Mouse (Mus musculus) embryonic facial prominence, embryonic 12.5 days (tissue): ENCODE measurements around the gene Lrrc4b. TPM values are rescaled to one million over a fixed set of nuclear protein-coding genes. Genes with fewer than 3 reads are reported as not detected.
A peak's percentile ranks its signal among the peaks of the same experiment; 100 is the strongest.

ENCODE experiments used
- ATAC-seq: fragments of 200-750 bp; cut with Nextera tagmentation; 2 replicates; pipeline ENCODE4 v1.8.0; 2017; ENCODE audit not compliant: insufficient number of reproducible peaks, insufficient read depth, low FRiP score, low TSS enrichment
- H3K27ac ChIP-seq: fragments of 300-500 bp; sonication (generic); 2 replicates; pipeline ENCODE4 v1.5.1; 2016; ENCODE audit warnings: mild to moderate bottlenecking
- H3K27me3 ChIP-seq: fragments of 300-500 bp; sonication (generic); 2 replicates; pipeline ENCODE4 v1.6.1; 2016; ENCODE audit warnings: mild to moderate bottlenecking, moderate library complexity
- H3K36me3 ChIP-seq: fragments of 300-500 bp; sonication (generic); 2 replicates; pipeline ENCODE4 v1.6.1; 2016; ENCODE audit warnings: mild to moderate bottlenecking
- H3K4me1 ChIP-seq: fragments of 300-500 bp; sonication (generic); 2 replicates; pipeline ENCODE4 v1.6.1; 2016
- H3K4me2 ChIP-seq: fragments of 300-500 bp; sonication (generic); replicated peaks from 2 replicates; pipeline ENCODE4 v1.6.1; 2016; ENCODE audit warnings: mild to moderate bottlenecking, moderate library complexity
- H3K4me3 ChIP-seq: fragments of 300-500 bp; sonication (generic); 2 replicates; pipeline ENCODE4 v1.5.1; 2016; ENCODE audit warnings: mild to moderate bottlenecking
- H3K9ac ChIP-seq: fragments of 300-500 bp; sonication (generic); 2 replicates; pipeline ENCODE4 v1.6.1; 2016; ENCODE audit warnings: mild to moderate bottlenecking, moderate library complexity
- H3K9me3 ChIP-seq: fragments of 300-500 bp; sonication (generic); 2 replicates; pipeline ENCODE4 v1.6.1; 2016; ENCODE audit warnings: mild to moderate bottlenecking, moderate library complexity
- WGBS: fragments of 180-500 bp; shearing (Covaris S2); methylation state at CpG from one replicate; pipeline ENCODE4 v1.1.7; 2016; 5-methylcytosine and 5-hydroxymethylcytosine counted together
- polyA plus RNA-seq: library from polyadenylated mRNA; unstranded; fragments of >200 nt; fragmentation: Nextera tagmentation; extraction: Ambion mirVana; gene quantifications from 2 replicates; pipeline ENCODE4 v1.2.1, GENCODE M21; 2016

The Lrrc4b gene
- polyA plus RNA-seq, 1 experiment from 2014 or later: 2.3 TPM

- Histone ChIP-seq H3K9ac (no peak overlapping the region), H3K27ac (no peak overlapping the region), H3K4me3 (no peak overlapping the region), H3K4me2 (no peak overlapping the region), H3K9me3 (no peaks in the 10 kb centered on the region), H3K4me1 (peaks cover 11% of the 10 kb centered on the region), H3K27me3 (no peaks in the 10 kb centered on the region), H3K36me3 (peaks cover 55% of the 10 kb centered on the region)
- WGBS: 92% methylated on average over 21 of the region's 21 CpGs
- no peak for ATAC-seq
Measured at GRCm38 (mm10) chr7:44492166-44492826, 63.5 kb downstream of the Lrrc4b start.

GRCm38 (mm10) chr7:44494681-44495080 is 65.9 kb downstream of the Lrrc4b start:
- Histone ChIP-seq H3K9me3 (no peaks in the 10 kb centered on the region), H3K36me3 (peaks cover 44% of the 10 kb centered on the region)

GRCm38 (mm10) chr7:44495086-44495485 is 66.3 kb downstream of the Lrrc4b start:
- 86% methylated on average over 7 of the region's 7 CpGs for WGBS

More at GRCm38 (mm10) chr7:44494681-44495080, 65.9 kb downstream of the Lrrc4b start:
- H3K9ac ChIP-seq: no peak overlapping the region
- ATAC-seq: no peak
- WGBS: 93% methylated on average over 12 of the region's 12 CpGs
- H3K27me3 ChIP-seq: no peaks in the 10 kb centered on the region
- peaks cover 12% of the 10 kb centered on the region for H3K4me1 ChIP-seq
- no peak overlapping the region for H3K27ac ChIP-seq
- H3K4me2 ChIP-seq: 0 out of 2 replicates have a peak overlapping the region, but pooled peaks have one; percentile 68
- H3K4me3 ChIP-seq: no peak overlapping the region

GRCm38 (mm10) chr7:44495992-44496770 is 67.4 kb downstream of the Lrrc4b start, which contains the start of the genes Emc10 and Fam71e1:
TSS of gene Emc10 (minus strand) at chr7:44496529.
TSS of gene Fam71e1 (plus strand) at chr7:44496581.
- WGBS: 1% methylated on average over 58 of the region's 58 CpGs
- no peaks in the 10 kb centered on the region for H3K9me3 ChIP-seq
- H3K4me1 ChIP-seq: peaks cover 12% of the 10 kb centered on the region
- peaks cover 29% of the 10 kb centered on the region for H3K36me3 ChIP-seq
- ATAC-seq: peak; percentile 86
- peak within 1 kb of the TSS; percentile 68 for H3K4me3 ChIP-seq
- H3K27ac ChIP-seq: peak within 1 kb of the TSS; percentile 94
- peak within 1 kb of the TSS; percentile 68 for H3K4me2 ChIP-seq
- H3K27me3 ChIP-seq: no peaks in the 10 kb centered on the region
- peak within 1 kb of the TSS; percentile 74 for H3K9ac ChIP-seq

More at GRCm38 (mm10) chr7:44495086-44495485, 66.3 kb downstream of the Lrrc4b start:
- Histone ChIP-seq H3K4me1 (peaks cover 12% of the 10 kb centered on the region), H3K27me3 (no peaks in the 10 kb centered on the region), H3K4me3 (peak overlapping the region; percentile 68; the same call in 1 of the 2 replicates), H3K9me3 (no peaks in the 10 kb centered on the region), H3K36me3 (peaks cover 40% of the 10 kb centered on the region), H3K27ac (no peak overlapping the region), H3K9ac (peak overlapping the region; percentile 74; the same call in 1 of the 2 replicates), H3K4me2 (peak overlapping the region; percentile 68)
- no peak for ATAC-seq

GRCm38 (mm10) chr7:44496771-44497109 is 67.9 kb downstream of the Lrrc4b start:
- H3K4me3 ChIP-seq: peak overlapping the region; percentile 68
- peaks cover 12% of the 10 kb centered on the region for H3K4me1 ChIP-seq
- no peaks in the 10 kb centered on the region for H3K9me3 ChIP-seq
- under 1% methylated on average over 26 of the region's 26 CpGs for WGBS
- peaks cover 24% of the 10 kb centered on the region for H3K36me3 ChIP-seq
- peak overlapping the region; percentile 74 for H3K9ac ChIP-seq
- peak overlapping the region; percentile 94 for H3K27ac ChIP-seq
- H3K4me2 ChIP-seq: peak overlapping the region; percentile 68
- ATAC-seq: no peak
- no peaks in the 10 kb centered on the region for H3K27me3 ChIP-seq

- Histone ChIP-seq H3K4me2 (peak overlapping the region; percentile 68), H3K27me3 (no peaks in the 10 kb centered on the region), H3K4me3 (peak overlapping the region; percentile 68), H3K27ac (no peak overlapping the region), H3K9me3 (no peaks in the 10 kb centered on the region), H3K4me1 (peaks cover 12% of the 10 kb centered on the region), H3K9ac (peak overlapping the region; percentile 74; the same call in 1 of the 2 replicates), H3K36me3 (peaks cover 16% of the 10 kb centered on the region)
- 85% methylated on average over 10 of the region's 10 CpGs for WGBS
- ATAC-seq: no peak
Measured at GRCm38 (mm10) chr7:44497361-44498055, 68.7 kb downstream of the Lrrc4b start.

GRCm38 (mm10) chr7:44498922-44499321 is 70.1 kb downstream of the Lrrc4b start:
- H3K4me2 ChIP-seq: no peak overlapping the region
- no peak for ATAC-seq
- no peak overlapping the region for H3K4me3 ChIP-seq
- H3K4me1 ChIP-seq: peaks cover 12% of the 10 kb centered on the region
- WGBS: 73% methylated on average over 1 of the region's 1 CpGs
- H3K36me3 ChIP-seq: 0 out of 2 replicates have a peak, but pooled peaks cover 4% of the 10 kb centered on the region
- no peaks in the 10 kb centered on the region for H3K27me3 ChIP-seq
- H3K9ac ChIP-seq: no peak overlapping the region
- H3K27ac ChIP-seq: no peak overlapping the region
- no peaks in the 10 kb centered on the region for H3K9me3 ChIP-seq

- Histone ChIP-seq H3K4me3 (no peak overlapping the region), H3K4me1 (peaks cover 12% of the 10 kb centered on the region), H3K27me3 (no peaks in the 10 kb centered on the region), H3K4me2 (no peak overlapping the region), H3K9ac (no peak overlapping the region), H3K36me3 (no peaks in the 10 kb centered on the region), H3K9me3 (no peaks in the 10 kb centered on the region), H3K27ac (no peak overlapping the region)
- WGBS: 63% methylated on average over 20 of the region's 20 CpGs
- no peak for ATAC-seq
Measured at GRCm38 (mm10) chr7:44500046-44500445, 71.2 kb downstream of the Lrrc4b start.

GRCm38 (mm10) chr7:44501563-44502115 is 72.8 kb downstream of the Lrrc4b start:
- 0 out of 2 replicates have a peak, but pooled peaks cover 4% of the 10 kb centered on the region for H3K4me1 ChIP-seq
- H3K27ac ChIP-seq: no peak overlapping the region
- H3K4me3 ChIP-seq: no peak overlapping the region
- 36% methylated on average over 5 of the region's 5 CpGs for WGBS
- no peak overlapping the region for H3K9ac ChIP-seq
- H3K27me3 ChIP-seq: no peaks in the 10 kb centered on the region
- H3K4me2 ChIP-seq: no peak overlapping the region
- H3K36me3 ChIP-seq: no peaks in the 10 kb centered on the region
- no peaks in the 10 kb centered on the region for H3K9me3 ChIP-seq
- ATAC-seq: no peak

- Histone ChIP-seq H3K27ac (no peak overlapping the region), H3K36me3 (no peaks in the 10 kb centered on the region), H3K27me3 (0 out of 2 replicates have a peak, but pooled peaks cover 6% of the 10 kb centered on the region), H3K4me3 (no peak overlapping the region), H3K4me1 (no peaks in the 10 kb centered on the region), H3K4me2 (no peak overlapping the region), H3K9ac (no peak overlapping the region), H3K9me3 (peaks cover 4% of the 10 kb centered on the region)
- no peak for ATAC-seq
Measured at GRCm38 (mm10) chr7:44507491-44507890, 78.7 kb downstream of the Lrrc4b start.
